Mouse (Mus musculus): ENCODE results near the gene Olfr1012.
"Not testable (repeated sequence)": the region's sequence is repeated elsewhere in the genome, so short reads cannot be mapped to it uniquely, and the experiment has no call there.

Gene Olfr1012

GRCm38 (mm10) chr2:85762666-85763065 lies at the start of gene Olfr1012:
Gene Olfr1012 (minus strand): TSS chr2:85762766.
- DNase-seq = no peak

GRCm38 (mm10) chr2:85804501-85804900 lies 41.9 kb upstream of the Olfr1012 start:
- no peak for DNase-seq

- no peak for DNase-seq
Measured at GRCm38 (mm10) chr2:85802444-85802843, 39.9 kb upstream of the Olfr1012 start, which contains the start of gene Olfr1016. Gene Olfr1016 (minus strand): TSS chr2:85802544.

GRCm38 (mm10) chr2:85792331-85792730 lies 29.8 kb upstream of the Olfr1012 start:
- DNase-seq = no peak

GRCm38 (mm10) chr2:85781717-85782116 lies 19.2 kb upstream of the Olfr1012 start, which contains the start of gene Olfr1015:
Gene Olfr1015 (plus strand): TSS chr2:85782017.
- no peak for DNase-seq

GRCm38 (mm10) chr2:85772413-85772812 lies 9.8 kb upstream of the Olfr1012 start, which contains the start of gene Olfr1014:
Gene Olfr1014 (plus strand): TSS chr2:85772713.
- DNase-seq = no peak

- DNase-seq = no peak
Measured at GRCm38 (mm10) chr2:85766798-85767197, 4.2 kb upstream of the Olfr1012 start, which contains the start of gene Olfr1013. Gene Olfr1013 (plus strand): TSS chr2:85767098.

GRCm38 (mm10) chr2:85753822-85754221 lies 8.7 kb downstream of the Olfr1012 start:
- DNase-seq = no peak

- peak; percentile 10 for DNase-seq
Measured at GRCm38 (mm10) chr2:85725793-85726192, 36.8 kb downstream of the Olfr1012 start.

- DNase-seq = no peak
Measured at GRCm38 (mm10) chr2:85715119-85715518, 47.4 kb downstream of the Olfr1012 start, which contains the start of gene Olfr1009. Gene Olfr1009 (plus strand): TSS chr2:85715419.

- DNase-seq = no peak
Measured at GRCm38 (mm10) chr2:85711159-85711558, 51.4 kb downstream of the Olfr1012 start.

GRCm38 (mm10) chr2:85710680-85711079 lies 51.9 kb downstream of the Olfr1012 start:
- DNase-seq = not testable (repeated sequence)
